Mouse (Mus musculus) intestine, postnatal 0 days (tissue): ENCODE measurements at regions not wholly inside any gene's neighbourhood (a gene's known extent, or its start where the extent isn't known, plus 50 kb on each side); places are given as distances from the start of the nearest gene placed in this dataset.

Experiments
- ATAC-seq: fragments of 200-750 bp; cut with Nextera tagmentation; 2 replicates; pipeline ENCODE4 v1.8.0; 2017; ENCODE audit warnings: mild to moderate bottlenecking, moderate TSS enrichment, moderate library complexity
- H3K27ac ChIP-seq: fragments of 300-500 bp; sonication (generic); 2 replicates; pipeline ENCODE4 v1.5.1; 2014; ENCODE audit warnings: mild to moderate bottlenecking, low read depth, low read length, moderate library complexity
- H3K27me3 ChIP-seq: fragments of 300-500 bp; sonication (generic); replicated peaks from 2 replicates; pipeline ENCODE4 v1.6.1; 2014; ENCODE audit warnings: low read length, mixed read lengths; ENCODE audit not compliant: control insufficient read depth, insufficient read depth
- H3K36me3 ChIP-seq: fragments of 300-500 bp; sonication (generic); 2 replicates; pipeline ENCODE4 v1.6.1; 2014; ENCODE audit warnings: mild to moderate bottlenecking, moderate library complexity; ENCODE audit not compliant: control insufficient read depth, insufficient read depth
- H3K4me1 ChIP-seq: fragments of 300-500 bp; sonication (generic); replicated peaks from 2 replicates; pipeline ENCODE4 v1.6.1; 2014; ENCODE audit warnings: antibody characterized with exemption, low read length, mixed read lengths; ENCODE audit not compliant: control insufficient read depth, insufficient read depth
- H3K4me2 ChIP-seq: fragments of 300-500 bp; sonication (generic); replicated peaks from 2 replicates; pipeline ENCODE4 v1.6.1; 2014; ENCODE audit warnings: low read depth, mild to moderate bottlenecking, moderate library complexity
- H3K4me3 ChIP-seq: fragments of 300-500 bp; sonication (generic); 2 replicates; pipeline ENCODE4 v1.5.1; 2014; ENCODE audit warnings: low read depth, low read length
- H3K9ac ChIP-seq: fragments of 300-500 bp; sonication (generic); 2 replicates; pipeline ENCODE4 v1.6.1; 2014; ENCODE audit warnings: mild to moderate bottlenecking, low read depth, low read length
- H3K9me3 ChIP-seq: fragments of 300-500 bp; sonication (generic); 2 replicates; pipeline ENCODE4 v1.6.1; 2016; ENCODE audit warnings: mixed run types; ENCODE audit not compliant: control insufficient read depth
- CTCF ChIP-seq: sonication (generic); IDR thresholded peaks from 2 replicates; pipeline ENCODE4 v1.5.1; 2016; ENCODE audit warnings: low read depth, mild to moderate bottlenecking, control low read depth, antibody characterized with exemption, moderate library complexity
- WGBS: fragments of 180-500 bp; shearing (Covaris S2); extraction: QIAGEN DNeasy Blood & Tissue Kit; methylation state at CpG from one replicate; pipeline ENCODE4 v1.1.7; 2014; 5-methylcytosine and 5-hydroxymethylcytosine counted together

DNA sequence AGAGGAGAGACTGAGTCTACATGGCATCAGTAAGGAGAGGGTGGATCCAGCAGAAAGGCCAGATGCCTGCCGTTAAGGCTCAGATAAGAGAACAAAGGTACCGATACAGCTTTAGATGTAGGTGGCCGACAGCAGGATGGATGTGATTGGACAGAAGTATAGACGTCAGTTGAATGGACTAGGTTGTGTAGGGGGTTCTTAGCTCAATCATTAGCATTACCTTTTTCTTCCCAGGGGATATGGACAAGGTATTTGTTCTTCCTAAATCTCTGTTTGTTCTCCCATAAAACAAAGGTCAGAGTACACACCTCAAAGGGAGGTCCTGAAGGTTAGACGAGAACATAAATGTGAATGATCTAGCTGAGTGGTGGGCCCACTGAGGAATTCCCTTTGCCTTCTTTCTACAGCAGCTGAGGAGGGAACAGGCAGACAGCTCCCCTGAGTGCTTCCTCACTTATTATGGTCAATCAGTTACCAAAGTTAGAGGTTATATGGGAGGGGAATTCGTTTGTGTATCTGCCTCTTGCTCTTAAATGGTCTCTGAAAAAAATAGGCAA lies 139.9 kb upstream of the Sesn3 start:
- H3K27ac ChIP-seq, result no peak overlapping the region
- no peaks in the 10 kb centered on the region for H3K27me3 ChIP-seq
- no peak for ATAC-seq
- H3K9ac ChIP-seq, result no peak overlapping the region
- WGBS, result 38% methylated on average over 6 of the region's 6 CpGs
- H3K36me3 ChIP-seq, result no peaks in the 10 kb centered on the region
- no peaks in the 10 kb centered on the region for H3K4me1 ChIP-seq
- no peaks in the 10 kb centered on the region for H3K9me3 ChIP-seq
- no peak for TF ChIP-seq CTCF
- no peak overlapping the region for H3K4me3 ChIP-seq
- H3K4me2 ChIP-seq, result no peak overlapping the region

DNA sequence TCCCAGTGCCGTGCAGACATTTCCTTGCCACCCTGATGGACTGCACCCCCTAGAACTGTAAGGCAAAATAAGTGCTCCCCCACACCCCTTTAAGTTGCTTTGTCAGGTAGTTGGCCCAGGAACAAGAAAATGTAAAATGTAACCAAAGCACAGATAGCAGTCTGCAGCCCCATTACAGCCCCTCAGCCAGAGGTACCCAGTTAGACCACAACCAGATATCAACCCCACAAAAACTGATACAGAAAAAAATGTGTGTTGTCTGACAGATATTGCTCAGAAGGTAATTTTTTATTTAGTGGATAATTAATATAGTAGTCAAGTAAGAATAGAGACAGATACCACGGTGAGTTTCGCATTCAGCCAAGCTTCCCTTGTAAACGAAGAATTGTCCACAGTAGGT lies 133.5 kb upstream of the Sesn3 start:
- no peaks in the 10 kb centered on the region for H3K36me3 ChIP-seq
- H3K27ac ChIP-seq, result no peak overlapping the region
- H3K4me1 ChIP-seq, result no peaks in the 10 kb centered on the region
- WGBS, result 94% methylated on average over 4 of the region's 4 CpGs
- H3K9ac ChIP-seq, result no peak overlapping the region
- TF ChIP-seq CTCF, result no peak
- no peak overlapping the region for H3K4me3 ChIP-seq
- no peak overlapping the region for H3K4me2 ChIP-seq
- no peaks in the 10 kb centered on the region for H3K27me3 ChIP-seq
- no peak for ATAC-seq
- H3K9me3 ChIP-seq, result no peaks in the 10 kb centered on the region

- WGBS, result 45% methylated on average over 2 of the region's 2 CpGs
- Histone ChIP-seq H3K4me1 (no peaks in the 10 kb centered on the region), H3K4me2 (no peak overlapping the region), H3K9me3 (no peaks in the 10 kb centered on the region), H3K27me3 (no peaks in the 10 kb centered on the region), H3K27ac (no peak overlapping the region), H3K36me3 (no peaks in the 10 kb centered on the region), H3K9ac (no peak overlapping the region), H3K4me3 (no peak overlapping the region)
- no peak for TF ChIP-seq CTCF
- no peak for ATAC-seq
Observed at GRCm38 (mm10) chr9:14143988-14144387, 130.9 kb upstream of the Sesn3 start.

DNA sequence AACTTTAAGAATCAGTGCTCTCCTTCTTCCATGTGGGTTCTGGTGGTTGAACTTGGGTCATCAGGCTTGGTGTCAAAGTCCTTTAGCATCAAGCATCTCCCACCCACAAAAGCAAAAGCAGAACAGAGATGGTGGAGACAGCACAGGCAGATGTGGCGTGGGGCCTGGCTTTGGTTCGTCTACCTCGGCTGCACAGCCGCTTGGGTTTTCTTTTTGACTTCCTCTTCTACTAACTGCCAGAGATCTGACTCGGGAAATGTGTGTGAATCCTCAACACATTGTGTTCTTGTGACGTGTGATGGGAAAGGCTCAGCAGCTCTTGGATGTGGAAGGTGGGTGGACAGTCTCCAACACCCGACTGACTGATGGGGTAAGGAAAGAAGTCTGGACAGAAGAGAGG lies 127.8 kb upstream of the Sesn3 start:
- Histone ChIP-seq H3K27ac (no peak overlapping the region), H3K36me3 (no peaks in the 10 kb centered on the region), H3K9me3 (no peaks in the 10 kb centered on the region), H3K4me3 (no peak overlapping the region), H3K4me1 (no peaks in the 10 kb centered on the region), H3K9ac (no peak overlapping the region), H3K4me2 (no peak overlapping the region), H3K27me3 (no peaks in the 10 kb centered on the region)
- ATAC-seq, result no peak
- 85% methylated on average over 7 of the region's 7 CpGs for WGBS
- TF ChIP-seq CTCF, result no peak

DNA sequence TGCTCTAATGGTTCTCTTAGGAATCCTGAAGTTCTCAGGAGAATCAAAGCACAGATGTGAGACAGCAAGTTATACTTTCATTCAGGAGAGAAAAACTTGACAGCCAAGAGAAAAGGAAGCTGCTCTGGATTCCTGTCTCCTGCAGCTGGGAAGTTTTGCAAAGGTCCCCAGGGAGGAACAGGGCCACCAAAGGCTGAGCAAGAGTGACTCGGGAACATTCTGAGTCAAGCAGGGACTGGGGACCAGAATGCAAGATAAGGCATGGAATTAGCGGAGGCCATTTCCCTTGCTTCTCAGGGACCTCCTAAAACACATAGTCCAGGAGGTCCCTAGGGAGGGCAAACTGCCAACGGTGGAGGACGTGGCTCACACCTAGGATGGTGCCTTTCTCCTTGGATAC lies 127.1 kb upstream of the Sesn3 start:
- Histone ChIP-seq H3K36me3 (no peaks in the 10 kb centered on the region), H3K4me2 (no peak overlapping the region), H3K4me3 (no peak overlapping the region), H3K27me3 (no peaks in the 10 kb centered on the region), H3K4me1 (no peaks in the 10 kb centered on the region), H3K9me3 (no peaks in the 10 kb centered on the region), H3K27ac (no peak overlapping the region), H3K9ac (no peak overlapping the region)
- ATAC-seq, result no peak
- WGBS, result 61% methylated on average over 4 of the region's 4 CpGs
- no peak for TF ChIP-seq CTCF

GRCm38 (mm10) chr9:14150288-14150687 lies 124.6 kb upstream of the Sesn3 start:
- Histone ChIP-seq H3K4me1 (no peaks in the 10 kb centered on the region), H3K9ac (no peak overlapping the region), H3K4me2 (no peak overlapping the region), H3K4me3 (no peak overlapping the region), H3K27ac (no peak overlapping the region), H3K36me3 (no peaks in the 10 kb centered on the region), H3K9me3 (no peaks in the 10 kb centered on the region), H3K27me3 (no peaks in the 10 kb centered on the region)
- WGBS, result 89% methylated on average over 9 of the region's 9 CpGs
- no peak for ATAC-seq
- no peak for TF ChIP-seq CTCF

DNA sequence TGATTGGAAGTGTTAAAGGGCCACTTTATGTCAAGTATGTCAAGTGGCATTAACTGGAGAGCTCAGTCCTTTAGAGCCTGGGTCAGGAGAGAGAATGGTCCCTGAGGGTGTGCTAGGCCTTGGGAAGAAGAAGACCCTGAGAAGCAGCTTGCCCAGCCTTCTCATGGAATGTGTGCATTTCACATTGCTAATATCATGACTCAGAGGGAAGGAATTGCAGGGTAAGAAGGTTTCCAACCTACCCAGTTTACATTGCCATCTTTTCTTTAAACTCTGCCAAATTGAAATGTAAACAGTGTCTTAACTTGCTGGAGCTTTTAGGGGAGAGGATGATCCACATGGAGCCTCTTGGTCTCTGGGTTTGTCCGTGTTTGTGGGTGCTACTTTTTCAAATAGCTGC lies 117.9 kb upstream of the Sesn3 start:
- no peak overlapping the region for H3K9ac ChIP-seq
- H3K4me3 ChIP-seq, result no peak overlapping the region
- TF ChIP-seq CTCF, result no peak
- H3K36me3 ChIP-seq, result no peaks in the 10 kb centered on the region
- no peaks in the 10 kb centered on the region for H3K4me1 ChIP-seq
- WGBS, result 51% methylated on average over 1 of the region's 1 CpGs
- H3K4me2 ChIP-seq, result no peak overlapping the region
- no peaks in the 10 kb centered on the region for H3K27me3 ChIP-seq
- ATAC-seq, result no peak
- no peak overlapping the region for H3K27ac ChIP-seq
- no peaks in the 10 kb centered on the region for H3K9me3 ChIP-seq
